In genomic region chr7:140920418-140921029, GRCm38 (mm10) we compare ENCODE assay signal across 14 mouse cellular contexts. TPM values are rescaled to one million over a fixed set of nuclear protein-coding genes. Genes with fewer than 3 reads are reported as not detected.
A peak's percentile ranks its signal among the peaks of the same experiment; 100 is the strongest.
DNase-seq lines count a peak whose midpoint lies in the region; ATAC-seq and TF ChIP-seq lines count a peak whose summit lies in the region.
"Had no signal": no experiment of that assay in that cellular context is flagged by ENCODE, and none has a peak within 500 bp of the region (broad histone marks: within the 10 kb centered on the region; RNA-seq: fewer than 3 reads in every experiment).

Gene Nlrp6, plus strand, starts transcription at chr7:140920902.

- WGBS in hindbrain, embryonic 10.5 days: 76% methylated on average over 8 of the region's 8 CpGs
- 80% methylated on average over 8 of the region's 8 CpGs for WGBS in hindbrain, embryonic 14.5 days
- WGBS in midbrain, embryonic 11.5 days: 73% methylated on average over 8 of the region's 8 CpGs
- 82% methylated on average over 8 of the region's 8 CpGs for WGBS in midbrain, postnatal 0 days
- WGBS in liver, postnatal 0 days (ENCODE audit: insufficient replicate concordance): 57% methylated on average over 8 of the region's 8 CpGs

- H3K9me3 ChIP-seq in hindbrain, embryonic 10.5 days: no peaks in the 10 kb centered on the region
- no peaks in the 10 kb centered on the region for H3K9me3 ChIP-seq in hindbrain, embryonic 14.5 days (ENCODE audit: control insufficient read depth, low read length)
- H3K9me3 ChIP-seq in midbrain, embryonic 11.5 days (ENCODE audit: control insufficient read depth, low read length): no peaks in the 10 kb centered on the region
- H3K9me3 ChIP-seq in midbrain, postnatal 0 days (ENCODE audit: low read length): no peaks in the 10 kb centered on the region
- H3K9me3 ChIP-seq in liver, postnatal 0 days (ENCODE audit: low read length): no peaks in the 10 kb centered on the region
- H3K9me3 ChIP-seq: liver, embryonic 13.5 days had no signal

- no peak within 1 kb of the TSS for H3K9ac ChIP-seq in hindbrain, embryonic 14.5 days
- no peak within 1 kb of the TSS for H3K9ac ChIP-seq in midbrain, embryonic 11.5 days (ENCODE audit: low read length)
- no peak within 1 kb of the TSS for H3K9ac ChIP-seq in midbrain, postnatal 0 days (replicated peaks; ENCODE audit: low read length, poor library complexity, severe bottlenecking)
- H3K9ac ChIP-seq in liver, postnatal 0 days (replicated peaks): no peak within 1 kb of the TSS
- H3K9ac ChIP-seq: liver, embryonic 13.5 days had no signal

- no peak for TF ChIP-seq CTCF in midbrain, postnatal 0 days (IDR thresholded peaks at IDR 0.05)
- no peak for TF ChIP-seq CTCF in liver, postnatal 0 days (IDR thresholded peaks at IDR 0.05; ENCODE audit: low read depth)

- peak within 1 kb of the TSS; percentile 56; the same call in 1 of the 2 replicates for H3K4me3 ChIP-seq in hindbrain, embryonic 10.5 days
- no peak within 1 kb of the TSS for H3K4me3 ChIP-seq in hindbrain, embryonic 14.5 days (replicated peaks; ENCODE audit: low read length)
- no peak within 1 kb of the TSS for H3K4me3 ChIP-seq in midbrain, embryonic 11.5 days (ENCODE audit: low read depth, low read length)
- H3K4me3 ChIP-seq in midbrain, postnatal 0 days (ENCODE audit: low read depth, low read length): no peak within 1 kb of the TSS; the same call in 1 of the 2 replicates
- no peak within 1 kb of the TSS for H3K4me3 ChIP-seq in liver, postnatal 0 days (ENCODE audit: low read depth, low read length)

- H3K27me3 ChIP-seq in hindbrain, embryonic 10.5 days (ENCODE audit: insufficient read depth, poor library complexity, severe bottlenecking): peaks cover 78% of the 10 kb centered on the region
- peaks cover 66% of the 10 kb centered on the region for H3K27me3 ChIP-seq in hindbrain, embryonic 14.5 days (ENCODE audit: control insufficient read depth, insufficient read depth, low read length)
- peaks cover 44% of the 10 kb centered on the region for H3K27me3 ChIP-seq in midbrain, embryonic 11.5 days (ENCODE audit: control insufficient read depth, insufficient read depth, low read length)
- H3K27me3 ChIP-seq in midbrain, postnatal 0 days (ENCODE audit: insufficient read depth, low read length): peaks cover 60% of the 10 kb centered on the region
- peaks cover 27% of the 10 kb centered on the region for H3K27me3 ChIP-seq in liver, postnatal 0 days (ENCODE audit: insufficient read depth, low read length)

- peaks cover 23% of the 10 kb centered on the region for H3K4me1 ChIP-seq in hindbrain, embryonic 10.5 days (replicated peaks)
- peaks cover 11% of the 10 kb centered on the region; the same call in 1 of the 2 replicates for H3K4me1 ChIP-seq in hindbrain, embryonic 14.5 days (replicated peaks; ENCODE audit: control insufficient read depth, insufficient read depth, low read length)
- H3K4me1 ChIP-seq in midbrain, embryonic 11.5 days (ENCODE audit: control insufficient read depth, insufficient read depth, low read length): peaks cover 12% of the 10 kb centered on the region
- H3K4me1 ChIP-seq in midbrain, postnatal 0 days (ENCODE audit: insufficient read depth, low read length): peaks cover 9% of the 10 kb centered on the region; the same call in 1 of the 2 replicates
- peaks cover 11% of the 10 kb centered on the region for H3K4me1 ChIP-seq in liver, postnatal 0 days (ENCODE audit: insufficient read depth)

- no peak within 1 kb of the TSS for H3K27ac ChIP-seq in hindbrain, embryonic 10.5 days
- no peak within 1 kb of the TSS for H3K27ac ChIP-seq in hindbrain, embryonic 14.5 days
- no peak within 1 kb of the TSS for H3K27ac ChIP-seq in midbrain, embryonic 11.5 days (ENCODE audit: low read depth, low read length)
- H3K27ac ChIP-seq in midbrain, postnatal 0 days (ENCODE audit: low read depth, low read length): no peak within 1 kb of the TSS
- H3K27ac ChIP-seq in liver, postnatal 0 days (ENCODE audit: low read depth): no peak within 1 kb of the TSS
- H3K27ac ChIP-seq: liver, embryonic 13.5 days had no signal

- no peak for ATAC-seq in hindbrain, embryonic 14.5 days (ENCODE audit: low FRiP score)
- no peak for ATAC-seq in midbrain, embryonic 11.5 days (ENCODE audit: low FRiP score)
- ATAC-seq in midbrain, postnatal 0 days (ENCODE audit: low FRiP score): no peak
- no peak for ATAC-seq in liver, postnatal 0 days

- no peak for DNase-seq in hindbrain, embryonic 10.5 days (ENCODE audit: low spot score)
- no peak for DNase-seq in hindbrain, embryonic 14.5 days (ENCODE audit: low spot score)
- DNase-seq in midbrain, embryonic 11.5 days (ENCODE audit: low spot score, missing footprints): peak; percentile 2
- no peak for DNase-seq in midbrain, postnatal 0 days (ENCODE audit: low spot score)
- DNase-seq in liver, postnatal 0 days: no peak
- DNase-seq in thymus, postnatal 14 days: no peak
- DNase-seq in adrenal gland, adult 8-10 months: no peak
- DNase-seq in heart, adult 18-20 months: no peak
- DNase-seq: cerebellum, adult 11 months; liver, embryonic 13.5 days; spleen, adult 18-20 months had no signal

- TF ChIP-seq EP300 in liver, postnatal 0 days (IDR thresholded peaks at IDR 0.05; ENCODE audit: low read depth): no peak

- H3K36me3 ChIP-seq in hindbrain, embryonic 10.5 days: no peaks in the 10 kb centered on the region
- H3K36me3 ChIP-seq in hindbrain, embryonic 14.5 days (replicated peaks; ENCODE audit: control insufficient read depth, insufficient read depth): no peaks in the 10 kb centered on the region
- no peaks in the 10 kb centered on the region for H3K36me3 ChIP-seq in midbrain, embryonic 11.5 days (ENCODE audit: control insufficient read depth, insufficient read depth, low read length)
- no peaks in the 10 kb centered on the region for H3K36me3 ChIP-seq in midbrain, postnatal 0 days (ENCODE audit: insufficient read depth, low read length)
- no peaks in the 10 kb centered on the region; the same call in 1 of the 2 replicates for H3K36me3 ChIP-seq in liver, postnatal 0 days (replicated peaks; ENCODE audit: insufficient read depth, low read length)
- H3K36me3 ChIP-seq: liver, embryonic 13.5 days had no signal

- no peak within 1 kb of the TSS for H3K4me2 ChIP-seq in hindbrain, embryonic 14.5 days (replicated peaks)
- no peak within 1 kb of the TSS for H3K4me2 ChIP-seq in midbrain, embryonic 11.5 days
- H3K4me2 ChIP-seq in midbrain, postnatal 0 days (ENCODE audit: low read depth, low read length, poor library complexity, severe bottlenecking): no peak within 1 kb of the TSS
- H3K4me2 ChIP-seq in liver, postnatal 0 days (ENCODE audit: low read depth, low read length): no peak within 1 kb of the TSS

RNA-seq across cellular contexts. Expression of gene Nlrp6, which starts in this region (rescaled TPM):
- polyA plus RNA-seq in hindbrain, embryonic 10.5 days (2016; fragmentation: Nextera tagmentation; extraction: Ambion mirVana): 0.21 TPM in 1 of 2 replicates, not detected in the other
- polyA plus RNA-seq in hindbrain, embryonic 14.5 days (2014; fragmentation: Nextera tagmentation; extraction: Ambion mirVana): 0.60 and 1.4 TPM in 2 replicates
- polyA plus RNA-seq in midbrain, embryonic 11.5 days (2014; fragmentation: Nextera tagmentation; extraction: Ambion mirVana): 0.08 and 0.21 TPM in 2 replicates
- total RNA-seq in midbrain, postnatal 0 days (2014; rRNA removed): 0.24 and 0.82 TPM in 2 replicates
- polyA plus RNA-seq in midbrain, postnatal 0 days (2015; fragmentation: Nextera tagmentation; extraction: Ambion mirVana): 0.90 and 0.99 TPM in 2 replicates
- 16.7 and 18.8 TPM in 2 replicates for polyA plus RNA-seq in liver, postnatal 0 days (2015; fragmentation: Nextera tagmentation; extraction: Ambion mirVana)
- total RNA-seq in adrenal gland, adult 8-10 months (2022): 1 to 10 TPM; 1.4 to 4.0 (median 2.9) TPM
- total RNA-seq in heart, adult 18-20 months (2021): not detected
- total RNA-seq: heart, adult 8-10 months; heart, postnatal 25 days; MEL had no signal

Comparison
In these comparisons a context has a peak if more than half of its experiments do, and no peak if none do; other contexts are left out.
1. Peak in DNase-seq in midbrain, embryonic 11.5 days; RNA of the gene not detected or under 1 TPM.